Mouse (Mus musculus) frontal cortex, postnatal 25 days (tissue): ENCODE results near the gene Cxcr2.

Source experiments
- DNase-seq, 2 experiments: peaks; one replicate each; pipeline ENCODE4 v3.0.0; 2022; ENCODE audit warnings: low spot score in 2 of 2

The Cxcr2 gene

GRCm38 (mm10) chr1:74196621-74197419 is 43.0 kb downstream of the Cxcr2 start:
- no peak for DNase-seq

- peak in 1 of 2 experiments; percentile 27 for DNase-seq
Observed at GRCm38 (mm10) chr1:74197726-74198470, 44.1 kb downstream of the Cxcr2 start.

GRCm38 (mm10) chr1:74199046-74199445 is 45.3 kb downstream of the Cxcr2 start:
- no peak for DNase-seq

- no peak for DNase-seq
Observed at GRCm38 (mm10) chr1:74201048-74201844, 47.5 kb downstream of the Cxcr2 start.

GRCm38 (mm10) chr1:74203457-74203856 is 49.7 kb downstream of the Cxcr2 start:
- DNase-seq = no peak

- DNase-seq = peak in 1 of 2 experiments; percentile 22
Observed at GRCm38 (mm10) chr1:74205881-74206280, 52.1 kb downstream of the Cxcr2 start.

GRCm38 (mm10) chr1:74206642-74207041 is 52.9 kb downstream of the Cxcr2 start:
- no peak for DNase-seq

- DNase-seq = no peak
Observed at GRCm38 (mm10) chr1:74207906-74208305, 54.1 kb downstream of the Cxcr2 start.

- no peak for DNase-seq
Observed at GRCm38 (mm10) chr1:74208941-74209340, 55.2 kb downstream of the Cxcr2 start.
